Mouse (Mus musculus): ENCODE data around the gene Fbxo24. TPM values are rescaled to one million over a fixed set of nuclear protein-coding genes. Genes with fewer than 3 reads are reported as not detected.
A peak's percentile ranks its signal among the peaks of the same experiment; 100 is the strongest.
"Not testable (repeated sequence)": the region's sequence is repeated elsewhere in the genome, so short reads cannot be mapped to it uniquely, and the experiment has no call there.

The Fbxo24 gene
- polyA plus RNA-seq, 1 experiment from 2014 or later: 0.16 TPM

DNA sequence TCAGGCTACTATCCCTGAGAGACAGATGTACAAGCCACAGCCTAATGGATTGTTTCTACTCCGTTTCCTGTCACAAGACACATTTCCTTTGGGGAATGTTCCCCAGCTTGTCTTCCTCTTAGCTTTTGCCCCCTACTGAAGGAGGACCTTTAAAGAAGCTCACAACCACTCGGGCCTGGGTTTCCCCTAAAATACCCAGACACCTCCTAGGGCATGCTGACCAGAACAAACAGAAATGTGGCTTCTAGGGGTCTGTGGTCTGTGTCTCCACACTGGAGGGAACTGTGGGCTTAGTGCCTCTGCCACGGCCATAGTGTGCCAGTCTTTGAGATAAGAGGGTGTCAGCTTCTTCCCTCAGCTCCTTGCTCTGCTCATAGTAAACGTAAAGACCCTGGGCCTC is 2.8 kb upstream of the Fbxo24 start:
- H3K4me1 ChIP-seq (ENCODE audit: control insufficient read depth, insufficient read depth, low read length): peaks cover 20% of the 10 kb centered on the region
- H3K9ac ChIP-seq (ENCODE audit: low read length): no peak overlapping the region
- H3K36me3 ChIP-seq (ENCODE audit: control insufficient read depth, insufficient read depth, low read length): no peaks in the 10 kb centered on the region; the same call in 1 of the 2 replicates
- WGBS: 72% methylated on average over 4 of the region's 4 CpGs
- H3K4me2 ChIP-seq: no peak overlapping the region
- no peak overlapping the region for H3K27ac ChIP-seq (ENCODE audit: low read depth, low read length)
- no peaks in the 10 kb centered on the region for H3K27me3 ChIP-seq (ENCODE audit: control insufficient read depth, insufficient read depth, low read length)
- no peaks in the 10 kb centered on the region for H3K9me3 ChIP-seq (ENCODE audit: control insufficient read depth, low read length)
- ATAC-seq (ENCODE audit: low FRiP score) (no peak), DNase-seq (ENCODE audit: low spot score, missing footprints) (no peak)
- H3K4me3 ChIP-seq (ENCODE audit: low read depth, low read length): no peak overlapping the region

DNA sequence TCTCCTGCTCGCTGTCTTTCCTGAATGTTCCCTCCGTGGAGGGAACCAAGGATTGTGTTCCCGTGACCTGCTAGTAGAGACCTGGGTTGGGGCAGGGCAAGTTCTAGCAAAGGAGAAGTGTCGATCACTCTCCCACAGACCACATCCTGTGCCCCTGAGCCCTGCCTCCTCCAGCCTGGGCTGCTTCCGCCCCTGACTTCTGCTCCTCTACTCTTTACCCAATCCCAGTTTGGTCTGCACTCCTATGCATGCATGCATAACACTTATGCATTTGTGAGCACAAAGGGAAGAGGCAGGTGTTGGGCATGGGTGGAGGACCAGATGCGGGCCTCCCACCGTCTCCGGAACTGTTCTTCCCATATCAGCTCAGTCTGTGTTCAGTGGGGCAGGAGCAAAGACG is 2.4 kb upstream of the Fbxo24 start:
- ATAC-seq (ENCODE audit: low FRiP score) (no peak), DNase-seq (ENCODE audit: low spot score, missing footprints) (peak; percentile 75)
- no peaks in the 10 kb centered on the region for H3K9me3 ChIP-seq (ENCODE audit: control insufficient read depth, low read length)
- H3K27me3 ChIP-seq (ENCODE audit: control insufficient read depth, insufficient read depth, low read length): no peaks in the 10 kb centered on the region
- no peak overlapping the region for H3K27ac ChIP-seq (ENCODE audit: low read depth, low read length)
- no peak overlapping the region for H3K9ac ChIP-seq (ENCODE audit: low read length)
- H3K4me2 ChIP-seq: no peak overlapping the region
- H3K4me1 ChIP-seq (ENCODE audit: control insufficient read depth, insufficient read depth, low read length): peaks cover 20% of the 10 kb centered on the region
- H3K36me3 ChIP-seq (ENCODE audit: control insufficient read depth, insufficient read depth, low read length): no peaks in the 10 kb centered on the region; the same call in 1 of the 2 replicates
- H3K4me3 ChIP-seq (ENCODE audit: low read depth, low read length): no peak overlapping the region
- WGBS: 69% methylated on average over 9 of the region's 9 CpGs

DNA sequence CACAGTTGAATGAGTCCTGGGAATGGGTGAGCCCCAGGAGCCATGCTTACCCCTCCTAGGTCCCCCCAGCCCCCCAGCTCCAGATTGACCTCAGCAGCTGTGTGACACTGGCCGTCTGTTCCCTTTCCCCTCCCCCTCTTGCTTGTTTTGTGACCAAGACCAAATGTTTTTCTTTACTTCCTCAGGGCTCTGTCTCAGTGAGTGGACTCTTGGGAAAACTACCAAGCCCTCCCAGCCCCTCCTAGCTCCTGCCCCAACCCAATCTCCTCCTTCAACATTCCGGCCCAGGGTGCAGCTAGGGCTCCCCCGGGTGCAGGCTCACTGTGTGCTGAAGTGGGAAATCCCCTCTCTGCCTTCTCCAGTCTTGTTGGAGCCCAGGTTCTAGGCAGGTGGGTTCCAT is 1.8 kb upstream of the Fbxo24 start:
- peaks cover 20% of the 10 kb centered on the region for H3K4me1 ChIP-seq (ENCODE audit: control insufficient read depth, insufficient read depth, low read length)
- no peaks in the 10 kb centered on the region for H3K27me3 ChIP-seq (ENCODE audit: control insufficient read depth, insufficient read depth, low read length)
- H3K9me3 ChIP-seq (ENCODE audit: control insufficient read depth, low read length): no peaks in the 10 kb centered on the region
- H3K4me2 ChIP-seq: peak overlapping the region; percentile 61
- no peak for ATAC-seq (ENCODE audit: low FRiP score)
- H3K9ac ChIP-seq (ENCODE audit: low read length): no peak overlapping the region
- peak overlapping the region; percentile 75 for H3K4me3 ChIP-seq (ENCODE audit: low read depth, low read length)
- peak; percentile 79 for DNase-seq (ENCODE audit: low spot score, missing footprints)
- H3K36me3 ChIP-seq (ENCODE audit: control insufficient read depth, insufficient read depth, low read length): no peaks in the 10 kb centered on the region; the same call in 1 of the 2 replicates
- WGBS: 63% methylated on average over 3 of the region's 3 CpGs
- H3K27ac ChIP-seq (ENCODE audit: low read depth, low read length): 0 out of 2 replicates have a peak overlapping the region, but pooled peaks have one; percentile 4

DNA sequence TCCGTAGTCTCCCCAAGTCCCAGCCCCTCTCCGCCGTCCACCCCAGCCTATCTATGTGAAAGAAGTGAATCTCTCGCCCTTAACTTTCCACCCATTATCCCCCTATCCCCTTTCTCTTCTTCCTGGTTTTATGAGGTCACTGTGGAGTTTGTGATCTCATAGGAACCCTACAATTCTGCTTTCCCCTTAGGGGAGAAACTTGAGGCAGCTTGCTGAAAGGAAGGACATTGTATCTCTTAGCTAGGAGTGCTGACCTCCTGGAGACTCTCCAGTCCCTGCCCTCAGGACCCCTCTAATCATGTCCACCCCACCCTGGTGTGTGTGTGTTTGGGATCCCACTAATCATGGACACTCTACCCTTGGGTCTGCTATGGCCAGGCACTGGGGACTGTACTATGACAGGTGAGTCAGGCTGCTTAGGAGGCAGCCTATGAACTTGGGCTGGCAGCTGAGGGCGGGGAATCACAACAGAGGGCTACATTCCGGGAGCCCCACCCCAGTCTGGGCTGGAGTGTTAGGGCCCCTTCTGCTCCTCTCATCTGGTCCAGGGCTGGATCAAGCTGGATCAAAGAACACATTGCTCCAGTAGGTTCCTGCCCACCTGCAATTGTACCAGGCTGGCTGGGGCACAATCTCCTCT is 1.2 kb upstream of the Fbxo24 start:
- DNase-seq (ENCODE audit: low spot score, missing footprints) (no peak), ATAC-seq (ENCODE audit: low FRiP score) (no peak)
- H3K9me3 ChIP-seq (ENCODE audit: control insufficient read depth, low read length): no peaks in the 10 kb centered on the region
- peak overlapping the region; percentile 61 for H3K4me2 ChIP-seq
- H3K27me3 ChIP-seq (ENCODE audit: control insufficient read depth, insufficient read depth, low read length): no peaks in the 10 kb centered on the region
- H3K4me3 ChIP-seq (ENCODE audit: low read depth, low read length): peak overlapping the region; percentile 75
- 0 out of 2 replicates have a peak overlapping the region, but pooled peaks have one; percentile 4 for H3K27ac ChIP-seq (ENCODE audit: low read depth, low read length)
- H3K9ac ChIP-seq (ENCODE audit: low read length): peak overlapping the region; percentile 81
- peaks cover 20% of the 10 kb centered on the region for H3K4me1 ChIP-seq (ENCODE audit: control insufficient read depth, insufficient read depth, low read length)
- 25% methylated on average over 6 of the region's 6 CpGs for WGBS
- H3K36me3 ChIP-seq (ENCODE audit: control insufficient read depth, insufficient read depth, low read length): no peaks in the 10 kb centered on the region

DNA sequence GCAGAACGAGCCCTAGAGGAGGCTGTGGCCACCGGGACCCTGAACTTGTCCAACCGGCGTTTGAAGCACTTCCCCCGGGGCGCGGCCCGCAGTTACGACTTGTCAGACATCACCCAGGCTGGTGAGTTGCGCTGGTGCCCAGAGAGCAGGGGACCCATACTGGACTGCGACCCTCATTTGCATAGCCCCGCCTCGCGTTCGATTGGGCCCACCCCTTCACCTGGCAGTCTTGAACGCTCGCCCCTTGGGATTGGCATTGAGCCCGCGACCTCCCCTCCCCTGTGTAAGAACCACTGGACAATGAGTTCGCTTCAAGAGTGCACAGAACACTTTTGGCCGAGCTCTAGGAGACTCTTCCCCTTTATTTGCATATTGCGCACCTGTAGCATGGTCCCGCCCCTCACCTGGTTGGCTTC is 512 bp upstream of the Fbxo24 start:
- ATAC-seq (ENCODE audit: low FRiP score) (peak; percentile 64), DNase-seq (ENCODE audit: low spot score, missing footprints) (peak; percentile 96)
- Histone ChIP-seq H3K27ac (ENCODE audit: low read depth, low read length) (peak overlapping the region; percentile 89), H3K27me3 (ENCODE audit: control insufficient read depth, insufficient read depth, low read length) (no peaks in the 10 kb centered on the region), H3K4me1 (ENCODE audit: control insufficient read depth, insufficient read depth, low read length) (peaks cover 20% of the 10 kb centered on the region), H3K4me3 (ENCODE audit: low read depth, low read length) (peak overlapping the region; percentile 75), H3K4me2 (peak overlapping the region; percentile 61), H3K9me3 (ENCODE audit: control insufficient read depth, low read length) (no peaks in the 10 kb centered on the region), H3K9ac (ENCODE audit: low read length) (peak overlapping the region; percentile 81), H3K36me3 (ENCODE audit: control insufficient read depth, insufficient read depth, low read length) (no peaks in the 10 kb centered on the region)
- under 1% methylated on average over 23 of the region's 23 CpGs for WGBS

DNA sequence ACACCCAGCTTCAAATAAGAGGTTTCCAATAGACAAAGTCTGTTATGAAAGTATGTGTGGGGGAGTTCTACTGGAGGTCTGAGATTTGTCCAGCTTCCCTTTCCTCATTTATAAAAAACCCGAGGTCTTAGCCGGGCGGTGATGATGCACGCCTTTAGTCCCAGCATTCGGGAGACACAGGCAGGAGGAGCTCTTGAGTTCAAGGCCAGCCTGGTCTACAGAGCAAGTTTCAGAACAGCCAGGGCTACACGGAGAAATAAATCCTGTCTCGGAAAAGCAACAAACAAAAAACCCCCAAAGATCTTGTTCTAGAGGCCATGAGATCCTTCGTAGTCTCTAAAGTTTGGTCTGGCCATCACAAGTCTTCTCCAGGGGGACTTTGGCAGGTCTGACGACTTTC is 811 bp downstream of the Fbxo24 start:
- DNase-seq (ENCODE audit: low spot score, missing footprints) (no peak), ATAC-seq (ENCODE audit: low FRiP score) (no peak)
- peak overlapping the region; percentile 24 for H3K9ac ChIP-seq (ENCODE audit: low read length)
- no peaks in the 10 kb centered on the region for H3K27me3 ChIP-seq (ENCODE audit: control insufficient read depth, insufficient read depth, low read length)
- peak overlapping the region; percentile 75 for H3K4me3 ChIP-seq (ENCODE audit: low read depth, low read length)
- peaks cover 20% of the 10 kb centered on the region for H3K4me1 ChIP-seq (ENCODE audit: control insufficient read depth, insufficient read depth, low read length)
- H3K36me3 ChIP-seq (ENCODE audit: control insufficient read depth, insufficient read depth, low read length): no peaks in the 10 kb centered on the region
- WGBS: 7% methylated on average over 9 of the region's 9 CpGs
- H3K4me2 ChIP-seq: peak overlapping the region; percentile 40
- H3K9me3 ChIP-seq (ENCODE audit: control insufficient read depth, low read length): no peaks in the 10 kb centered on the region
- peak overlapping the region; percentile 31; the same call in 1 of the 2 replicates for H3K27ac ChIP-seq (ENCODE audit: low read depth, low read length)

DNA sequence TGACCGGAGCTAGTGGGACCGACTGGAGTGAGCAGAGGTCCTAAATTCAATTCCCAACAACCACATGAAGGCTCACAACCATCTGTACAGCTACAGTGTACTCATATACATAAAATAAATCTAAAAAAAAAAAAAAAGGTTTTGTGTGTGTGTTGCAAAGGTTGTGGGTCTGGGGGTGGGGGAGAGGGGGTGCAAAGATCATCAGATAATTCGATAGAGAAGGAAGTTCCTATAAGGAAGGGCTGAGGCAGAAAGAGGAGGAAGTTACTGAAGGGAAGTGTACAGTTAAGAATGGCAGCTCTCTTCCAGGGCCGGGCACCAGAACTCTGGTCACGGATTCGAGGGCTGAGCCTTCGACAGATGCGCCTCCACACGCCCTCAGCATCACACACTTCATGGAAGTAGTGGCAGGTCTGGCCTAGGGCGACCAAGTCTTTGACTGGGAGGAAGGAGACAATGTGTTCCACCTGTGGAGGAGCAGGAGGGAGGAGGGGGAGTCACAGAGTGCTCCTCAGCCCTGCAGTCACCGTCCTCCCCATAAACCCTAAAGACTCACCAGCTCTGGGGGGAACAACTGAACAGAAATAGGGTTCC is 4.8 kb downstream of the Fbxo24 start:
- no peak overlapping the region for H3K9ac ChIP-seq (ENCODE audit: low read length)
- H3K4me3 ChIP-seq (ENCODE audit: low read depth, low read length): no peak overlapping the region
- no peak overlapping the region for H3K4me2 ChIP-seq
- WGBS: 85% methylated on average over 11 of the region's 11 CpGs
- no peak for DNase-seq (ENCODE audit: low spot score, missing footprints)
- no peaks in the 10 kb centered on the region for H3K9me3 ChIP-seq (ENCODE audit: control insufficient read depth, low read length)
- no peaks in the 10 kb centered on the region for H3K27me3 ChIP-seq (ENCODE audit: control insufficient read depth, insufficient read depth, low read length)
- no peaks in the 10 kb centered on the region for H3K36me3 ChIP-seq (ENCODE audit: control insufficient read depth, insufficient read depth, low read length)
- H3K27ac ChIP-seq (ENCODE audit: low read depth, low read length): no peak overlapping the region
- ATAC-seq (ENCODE audit: low FRiP score): no peak
- no peaks in the 10 kb centered on the region for H3K4me1 ChIP-seq (ENCODE audit: control insufficient read depth, insufficient read depth, low read length)

DNA sequence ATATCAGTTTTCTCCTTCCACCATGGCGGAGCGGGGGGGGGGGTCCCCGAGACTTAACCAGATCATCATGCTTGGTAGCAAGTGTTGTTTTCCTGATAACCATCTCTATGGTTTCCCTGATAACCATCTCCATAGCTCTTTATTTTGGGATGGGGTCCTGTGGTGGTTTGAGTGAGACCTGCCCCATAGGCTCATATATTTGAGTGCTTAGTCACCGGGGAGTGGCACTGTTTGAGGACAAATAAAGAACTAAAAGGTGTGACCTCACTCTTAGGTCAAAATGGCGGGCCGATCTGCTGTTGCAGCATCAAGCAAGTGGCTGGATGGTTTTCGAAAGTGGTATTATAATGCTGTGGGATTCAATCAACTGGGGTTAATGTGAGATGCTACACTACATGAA is 13.5 kb downstream of the Fbxo24 start:
- Histone ChIP-seq H3K4me1 (ENCODE audit: control insufficient read depth, insufficient read depth, low read length) (peaks cover 18% of the 10 kb centered on the region), H3K4me3 (ENCODE audit: low read depth, low read length) (no peak overlapping the region), H3K27ac (ENCODE audit: low read depth, low read length) (no peak overlapping the region), H3K4me2 (no peak overlapping the region), H3K27me3 (ENCODE audit: control insufficient read depth, insufficient read depth, low read length) (no peaks in the 10 kb centered on the region), H3K36me3 (ENCODE audit: control insufficient read depth, insufficient read depth, low read length) (no peaks in the 10 kb centered on the region), H3K9ac (ENCODE audit: low read length) (no peak overlapping the region), H3K9me3 (ENCODE audit: control insufficient read depth, low read length) (no peaks in the 10 kb centered on the region)
- WGBS: 91% methylated on average over 7 of the region's 7 CpGs
- DNase-seq (ENCODE audit: low spot score, missing footprints): no peak
- ATAC-seq (ENCODE audit: low FRiP score): no peak

DNA sequence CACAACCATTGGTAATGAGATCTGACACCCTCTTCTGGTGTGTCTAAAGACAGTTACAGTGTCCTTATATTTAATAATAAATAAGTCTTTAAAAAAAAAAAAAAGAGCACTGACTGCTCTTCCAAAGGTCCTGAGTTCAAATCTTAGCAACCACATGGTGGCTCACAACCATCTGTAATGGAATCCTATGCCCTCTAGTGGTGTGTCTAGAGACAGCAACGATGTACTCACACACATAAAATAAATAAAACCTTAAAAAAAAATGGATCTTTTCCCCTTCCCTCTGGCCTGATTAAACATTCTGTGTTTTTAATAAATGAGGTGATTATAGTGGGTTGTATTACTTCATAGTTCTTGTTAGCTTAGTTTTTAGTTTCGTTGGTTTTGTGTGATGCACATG is 13.9 kb downstream of the Fbxo24 start:
- 89% methylated on average over 2 of the region's 2 CpGs for WGBS
- H3K4me2 ChIP-seq; H3K27me3 ChIP-seq (ENCODE audit: control insufficient read depth, insufficient read depth, low read length); DNase-seq (ENCODE audit: low spot score, missing footprints); ATAC-seq (ENCODE audit: low FRiP score); H3K4me3 ChIP-seq (ENCODE audit: low read depth, low read length); H3K9me3 ChIP-seq (ENCODE audit: control insufficient read depth, low read length); H3K36me3 ChIP-seq (ENCODE audit: control insufficient read depth, insufficient read depth, low read length); H3K9ac ChIP-seq (ENCODE audit: low read length); H3K27ac ChIP-seq (ENCODE audit: low read depth, low read length): not testable (repeated sequence)
- peaks cover 21% of the 10 kb centered on the region for H3K4me1 ChIP-seq (ENCODE audit: control insufficient read depth, insufficient read depth, low read length)

All from midbrain, embryonic 11.5 days (tissue).